Mouse (Mus musculus) hindbrain, embryonic 13.5 days (tissue): ENCODE measurements around the gene Spata31d1a. TPM values are rescaled to one million over a fixed set of nuclear protein-coding genes. Genes with fewer than 3 reads are reported as not detected.
"Not testable (repeated sequence)": the region's sequence is repeated elsewhere in the genome, so short reads cannot be mapped to it uniquely, and the experiment has no call there.

Experiments
- ATAC-seq: fragments of 200-750 bp; cut with Nextera tagmentation; 2 replicates; pipeline ENCODE4 v1.8.0; 2017; ENCODE audit warnings: moderate TSS enrichment; ENCODE audit not compliant: low FRiP score
- H3K27ac ChIP-seq: fragments of 300-500 bp; sonication (generic); 2 replicates; pipeline ENCODE4 v1.5.1; 2015; ENCODE audit warnings: inconsistent platforms, mild to moderate bottlenecking, moderate library complexity
- H3K27me3 ChIP-seq: fragments of 300-500 bp; sonication (generic); 2 replicates; pipeline ENCODE4 v1.6.1; 2015; ENCODE audit warnings: mild to moderate bottlenecking, inconsistent platforms
- H3K36me3 ChIP-seq: fragments of 300-500 bp; sonication (generic); 2 replicates; pipeline ENCODE4 v1.6.1; 2015; ENCODE audit warnings: mild to moderate bottlenecking, inconsistent platforms
- H3K4me1 ChIP-seq: fragments of 300-500 bp; sonication (generic); replicated peaks from 2 replicates; pipeline ENCODE4 v1.6.1; 2015; ENCODE audit warnings: inconsistent platforms
- H3K4me2 ChIP-seq: fragments of 300-500 bp; sonication (generic); 2 replicates; pipeline ENCODE4 v1.6.1; 2015; ENCODE audit warnings: inconsistent platforms, mild to moderate bottlenecking, moderate library complexity
- H3K4me3 ChIP-seq: fragments of 300-500 bp; sonication (generic); 2 replicates; pipeline ENCODE4 v1.5.1; 2015; ENCODE audit warnings: mild to moderate bottlenecking, inconsistent platforms
- H3K9ac ChIP-seq: fragments of 300-500 bp; sonication (generic); 2 replicates; pipeline ENCODE4 v1.6.1; 2015; ENCODE audit warnings: mild to moderate bottlenecking, inconsistent platforms
- H3K9me3 ChIP-seq: fragments of 300-500 bp; sonication (generic); 2 replicates; pipeline ENCODE4 v1.6.1; 2016; ENCODE audit warnings: inconsistent platforms
- WGBS: fragments of 180-500 bp; shearing (Covaris S2); methylation state at CpG from one replicate; pipeline ENCODE4 v1.1.7; 2015; 5-methylcytosine and 5-hydroxymethylcytosine counted together
- polyA plus RNA-seq: library from polyadenylated mRNA; unstranded; fragments of >200 nt; fragmentation: Nextera tagmentation; extraction: Ambion mirVana; gene quantifications from 2 replicates; pipeline ENCODE4 v1.2.1, GENCODE M21; 2015

Spata31d1a gene
- polyA plus RNA-seq, 1 experiment from 2014 or later, result not detected

DNA sequence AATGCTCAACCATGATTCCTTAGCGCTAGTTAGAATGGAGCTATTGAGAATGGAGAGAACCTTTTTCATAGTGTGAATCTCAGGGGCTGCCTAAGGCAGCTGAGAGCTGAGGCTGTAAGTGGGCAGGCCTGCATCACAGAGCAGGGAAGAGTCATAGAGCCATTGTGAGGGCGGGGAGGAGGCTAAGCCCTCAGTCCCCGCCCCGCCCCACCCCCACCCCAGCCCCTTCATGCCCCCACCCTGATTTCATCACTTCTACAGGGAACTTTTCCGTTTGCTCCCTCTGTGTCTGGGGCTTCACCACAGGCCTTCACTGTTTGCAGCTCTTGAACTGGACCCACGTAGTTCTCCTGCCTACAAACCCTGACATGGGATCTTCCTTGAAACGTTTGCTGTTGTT lies 21.5 kb upstream of the Spata31d1a start, which contains the start of gene Spata31d1d:
Spata31d1d (minus strand) TSS at position 101 of the 400 bp plus-strand sequence.
- H3K4me3 ChIP-seq, result no peak within 1 kb of the TSS
- 0 out of 2 replicates have a peak, but pooled peaks cover 2% of the 10 kb centered on the region for H3K4me1 ChIP-seq
- H3K9ac ChIP-seq, result no peak within 1 kb of the TSS
- WGBS, result 54% methylated on average over 7 of the region's 7 CpGs
- ATAC-seq, result no peak
- no peak within 1 kb of the TSS for H3K4me2 ChIP-seq
- H3K27me3 ChIP-seq, result 0 out of 2 replicates have a peak, but pooled peaks cover 7% of the 10 kb centered on the region
- H3K36me3 ChIP-seq, result no peaks in the 10 kb centered on the region
- H3K9me3 ChIP-seq, result no peaks in the 10 kb centered on the region
- H3K27ac ChIP-seq, result no peak within 1 kb of the TSS

DNA sequence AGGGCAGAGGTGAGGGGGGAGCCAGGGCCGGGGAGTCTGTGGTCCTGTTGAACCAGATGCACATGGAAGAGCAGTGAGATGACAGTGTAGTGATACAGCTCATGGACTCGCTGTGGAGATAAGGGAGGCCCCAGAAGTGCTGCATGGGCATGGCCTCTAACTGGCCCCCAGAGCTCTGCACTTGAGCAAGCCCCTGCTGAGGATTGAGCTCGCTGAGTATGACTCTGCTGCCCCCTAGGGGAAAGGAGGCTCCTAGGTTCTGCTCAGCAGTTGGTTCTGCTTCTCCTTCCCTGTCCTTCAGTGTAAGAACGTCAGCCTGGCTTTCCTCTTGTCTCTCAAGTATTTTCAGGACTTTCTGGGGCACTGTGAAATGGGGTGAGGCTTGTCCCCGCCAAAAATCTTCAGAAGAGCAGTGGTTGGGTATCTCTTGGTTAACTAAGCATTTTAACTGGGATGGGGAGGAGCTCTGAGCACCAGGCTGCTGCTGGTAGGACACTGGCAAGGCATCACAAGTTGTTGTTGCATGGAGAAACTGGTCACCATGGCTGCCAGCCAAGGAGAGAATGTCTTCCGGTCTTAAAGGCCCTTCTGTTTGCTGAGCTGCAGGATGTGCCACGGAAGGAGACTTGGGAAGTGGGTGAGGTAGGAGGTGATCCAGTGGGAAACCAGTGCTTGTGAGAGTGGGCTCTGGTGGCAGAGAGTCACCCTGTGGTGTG lies 18.4 kb upstream of the Spata31d1a start:
- Histone ChIP-seq H3K27ac (no peak overlapping the region), H3K27me3 (0 out of 2 replicates have a peak, but pooled peaks cover 7% of the 10 kb centered on the region), H3K4me1 (peaks cover 11% of the 10 kb centered on the region), H3K4me2 (no peak overlapping the region), H3K9ac (no peak overlapping the region), H3K36me3 (no peaks in the 10 kb centered on the region), H3K4me3 (no peak overlapping the region), H3K9me3 (no peaks in the 10 kb centered on the region)
- 29% methylated on average over 7 of the region's 7 CpGs for WGBS
- ATAC-seq, result peak; percentile 90

DNA sequence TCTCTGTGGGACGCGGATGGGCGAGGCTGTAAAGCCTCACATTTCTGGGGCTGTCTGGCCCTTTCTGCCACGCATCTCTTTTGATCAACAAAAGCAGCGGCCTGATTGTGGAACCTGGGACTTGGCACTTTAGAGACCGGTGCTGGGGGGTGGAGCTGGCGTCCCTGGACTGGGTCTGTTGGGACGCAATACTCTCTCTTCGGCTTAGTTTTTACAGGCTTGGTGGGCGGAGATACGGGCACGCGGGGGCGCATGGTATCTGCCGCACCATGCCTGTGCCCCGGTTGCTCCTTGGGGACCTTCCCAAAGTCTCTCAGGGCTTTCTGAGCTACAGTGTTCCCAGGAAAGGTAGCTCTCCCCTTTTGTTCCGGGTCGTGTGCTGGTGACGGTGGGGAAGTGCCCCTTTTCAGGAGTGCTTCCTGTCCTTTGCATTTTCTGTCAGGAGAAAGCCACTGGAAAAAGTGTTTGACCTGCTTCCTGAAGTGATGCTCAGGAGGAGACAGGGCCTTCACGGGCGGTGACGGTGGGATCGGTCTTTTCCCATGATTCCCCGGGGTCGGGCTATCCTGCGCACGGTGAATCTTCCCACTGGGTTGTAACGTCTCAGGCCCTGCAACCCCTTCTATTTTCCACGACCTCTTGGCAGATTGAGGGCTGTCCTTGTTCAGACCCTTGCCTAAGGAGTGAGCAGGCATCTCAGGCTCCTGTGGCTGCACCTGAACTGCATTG lies 16.2 kb upstream of the Spata31d1a start:
- no peaks in the 10 kb centered on the region for H3K36me3 ChIP-seq
- H3K9me3 ChIP-seq, result no peaks in the 10 kb centered on the region
- peaks cover 11% of the 10 kb centered on the region for H3K4me1 ChIP-seq
- H3K27ac ChIP-seq, result no peak overlapping the region
- H3K27me3 ChIP-seq, result 0 out of 2 replicates have a peak, but pooled peaks cover 7% of the 10 kb centered on the region
- peak overlapping the region; percentile 45 for H3K4me2 ChIP-seq
- H3K4me3 ChIP-seq, result no peak overlapping the region
- ATAC-seq, result no peak
- WGBS, result 32% methylated on average over 29 of the region's 29 CpGs
- H3K9ac ChIP-seq, result peak overlapping the region; percentile 6; the same call in 1 of the 2 replicates

DNA sequence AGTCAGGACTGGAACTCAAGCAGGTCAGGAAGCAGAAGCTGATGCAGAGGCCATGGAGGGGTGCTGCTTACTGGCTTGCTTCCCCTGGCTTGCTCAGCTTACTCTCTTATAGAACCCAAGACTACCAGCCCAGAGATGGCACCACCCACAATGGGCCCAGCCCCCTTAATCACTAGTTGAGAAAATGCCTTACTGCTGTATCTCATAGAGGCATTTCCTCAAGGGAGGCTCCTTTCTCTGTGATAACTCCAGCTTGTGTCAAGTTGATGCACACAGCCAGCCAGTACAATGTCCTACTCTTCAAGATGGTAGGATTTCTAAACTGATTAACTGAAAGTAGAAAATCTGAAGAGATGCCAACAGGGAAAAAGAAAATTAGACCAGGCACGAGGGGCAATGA lies 12.0 kb upstream of the Spata31d1a start:
- not testable (repeated sequence) for H3K9me3 ChIP-seq, ATAC-seq, H3K4me2 ChIP-seq, H3K27me3 ChIP-seq, H3K9ac ChIP-seq, H3K27ac ChIP-seq, H3K36me3 ChIP-seq, H3K4me3 ChIP-seq
- peaks cover 15% of the 10 kb centered on the region for H3K4me1 ChIP-seq
- 81% methylated on average over 1 of the region's 1 CpGs for WGBS

DNA sequence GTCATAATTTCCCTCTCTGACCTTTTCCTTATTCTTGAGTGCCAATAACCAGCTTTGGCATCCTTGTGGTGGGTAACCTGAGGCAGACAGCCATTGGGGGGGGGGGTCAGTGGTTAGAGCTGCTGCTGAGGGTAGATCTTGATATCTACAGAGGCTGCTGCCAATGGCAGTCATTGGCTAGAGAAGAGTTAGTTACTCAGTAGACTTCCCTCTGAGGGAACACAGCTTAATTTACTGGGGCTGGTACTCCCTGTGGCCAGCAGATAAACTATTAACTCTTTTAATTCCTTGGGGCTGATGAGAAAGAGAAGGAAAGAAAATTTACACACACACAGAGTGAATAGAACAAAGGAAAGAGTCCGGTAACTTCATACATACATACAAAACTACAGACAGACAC lies 9.3 kb upstream of the Spata31d1a start:
- 100% methylated on average over 1 of the region's 1 CpGs for WGBS
- H3K4me2 ChIP-seq, result no peak overlapping the region
- no peaks in the 10 kb centered on the region for H3K27me3 ChIP-seq
- no peak for ATAC-seq
- no peak overlapping the region for H3K27ac ChIP-seq
- no peaks in the 10 kb centered on the region for H3K36me3 ChIP-seq
- no peaks in the 10 kb centered on the region for H3K9me3 ChIP-seq
- H3K4me3 ChIP-seq, result no peak overlapping the region
- peaks cover 7% of the 10 kb centered on the region; the same call in 1 of the 2 replicates for H3K4me1 ChIP-seq
- H3K9ac ChIP-seq, result no peak overlapping the region

DNA sequence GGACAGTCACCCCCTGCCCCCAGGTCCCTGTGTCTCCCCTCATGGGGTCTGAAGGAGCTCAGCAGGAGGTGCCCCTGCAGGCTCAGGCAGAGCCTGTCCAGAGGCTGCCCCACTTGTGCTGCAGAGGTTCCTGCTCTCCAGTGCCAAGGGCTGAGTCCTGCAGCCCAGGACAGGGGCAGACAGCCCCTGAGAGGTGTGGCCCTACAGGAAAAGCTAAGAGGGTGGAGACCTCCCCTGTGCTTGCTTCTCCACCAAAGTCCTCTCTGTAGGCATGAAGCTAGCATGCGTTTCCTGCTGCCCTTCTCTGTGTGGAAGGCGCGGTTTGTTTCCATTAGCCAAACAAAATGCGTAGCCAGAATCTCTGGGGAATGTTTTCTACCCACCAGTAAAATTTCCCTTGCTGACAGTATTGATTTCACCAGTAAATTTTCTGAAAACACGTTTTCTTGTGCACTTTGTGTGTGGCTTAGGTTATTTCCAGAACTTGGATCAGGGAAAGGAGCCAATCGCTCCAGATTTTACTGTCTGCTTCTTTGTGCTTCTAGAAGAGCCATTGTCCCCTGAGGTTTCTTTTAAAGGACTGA lies 8.8 kb upstream of the Spata31d1a start:
- H3K9me3 ChIP-seq, H3K36me3 ChIP-seq, H3K4me1 ChIP-seq, H3K27ac ChIP-seq, H3K27me3 ChIP-seq, ATAC-seq, H3K9ac ChIP-seq, H3K4me3 ChIP-seq, H3K4me2 ChIP-seq: not testable (repeated sequence)
- 41% methylated on average over 6 of the region's 6 CpGs for WGBS

DNA sequence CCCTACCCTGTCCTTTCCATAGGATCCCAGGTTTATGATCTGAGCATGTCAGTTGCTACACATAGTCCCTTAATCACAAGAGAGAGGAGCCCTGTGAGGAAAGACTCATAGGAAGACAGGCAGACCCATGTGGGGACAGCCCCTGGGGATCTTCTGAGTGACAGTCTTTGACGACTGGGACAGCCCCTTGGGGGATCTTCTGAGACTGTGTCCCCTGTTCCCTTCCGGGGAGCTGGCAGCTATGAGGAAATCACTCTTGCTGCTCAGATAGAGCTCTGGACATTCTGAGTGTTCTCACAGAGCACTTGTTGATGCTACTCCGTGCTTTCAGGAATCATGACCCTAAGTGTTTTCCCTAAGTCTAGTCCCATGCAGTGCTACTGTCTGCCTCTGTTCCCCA lies 3.6 kb upstream of the Spata31d1a start:
- Histone ChIP-seq H3K9ac (no peak overlapping the region), H3K4me1 (no peaks in the 10 kb centered on the region)
- 40% methylated on average over 3 of the region's 3 CpGs for WGBS

DNA sequence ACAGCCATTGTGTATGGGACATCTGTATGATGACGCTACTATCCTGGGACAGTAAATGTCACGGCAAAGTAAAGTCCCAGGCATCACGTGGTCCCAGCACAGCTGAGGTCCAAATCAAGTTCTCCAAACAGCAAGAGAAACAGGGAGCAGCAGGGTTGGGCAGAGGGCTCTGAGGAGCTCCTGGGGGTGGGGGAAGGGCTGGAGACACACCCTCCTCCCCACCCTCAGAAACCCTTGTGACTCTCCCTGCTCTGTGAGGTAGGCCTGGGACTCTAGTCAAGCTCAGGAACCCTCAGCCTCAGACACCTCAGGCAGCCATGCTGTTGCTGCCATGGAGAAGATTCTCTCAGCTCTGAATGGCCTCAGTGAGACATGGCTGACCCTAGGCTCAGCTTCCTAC lies 1.9 kb upstream of the Spata31d1a start, which contains the start of gene Spata31d1b:
Spata31d1b (plus strand) TSS at position 301 of the 400 bp plus-strand sequence.
- WGBS, result 66% methylated on average over 3 of the region's 3 CpGs
- H3K4me1 ChIP-seq, H3K9ac ChIP-seq, H3K9me3 ChIP-seq, H3K4me3 ChIP-seq, H3K4me2 ChIP-seq, ATAC-seq, H3K36me3 ChIP-seq, H3K27me3 ChIP-seq, H3K27ac ChIP-seq: not testable (repeated sequence)

More for the DNA sequence above, 3.6 kb upstream of the Spata31d1a start:
- no peak overlapping the region for H3K4me3 ChIP-seq
- H3K9me3 ChIP-seq, result no peaks in the 10 kb centered on the region
- no peak for ATAC-seq
- no peaks in the 10 kb centered on the region for H3K36me3 ChIP-seq
- no peak overlapping the region for H3K27ac ChIP-seq
- H3K4me2 ChIP-seq, result no peak overlapping the region
- H3K27me3 ChIP-seq, result no peaks in the 10 kb centered on the region

DNA sequence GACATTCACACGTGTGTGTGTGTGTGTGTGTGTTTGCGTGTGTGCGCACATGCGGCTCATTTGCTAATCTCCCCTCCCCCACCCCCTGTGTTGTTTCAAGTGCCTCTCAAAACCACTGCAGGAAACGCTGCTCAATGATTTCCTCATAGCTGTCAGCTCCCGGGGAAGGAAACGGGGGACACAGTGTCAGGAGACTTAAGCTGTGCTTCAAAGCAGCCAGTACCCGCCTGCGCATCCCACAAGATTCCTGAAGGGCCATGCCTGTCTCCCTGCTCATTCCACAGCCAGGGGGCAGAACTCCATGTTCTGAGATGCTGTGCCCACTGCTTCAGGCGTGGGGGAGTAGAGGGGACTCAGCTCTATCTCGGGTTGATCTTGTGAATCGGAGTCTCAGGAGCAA lies 5.6 kb downstream of the Spata31d1a start:
- H3K4me2 ChIP-seq, result no peak overlapping the region
- ATAC-seq, result no peak
- no peak overlapping the region for H3K4me3 ChIP-seq
- no peaks in the 10 kb centered on the region for H3K36me3 ChIP-seq
- H3K27ac ChIP-seq, result no peak overlapping the region
- H3K9ac ChIP-seq, result no peak overlapping the region
- H3K27me3 ChIP-seq, result 0 out of 2 replicates have a peak, but pooled peaks cover 2% of the 10 kb centered on the region
- no peaks in the 10 kb centered on the region for H3K9me3 ChIP-seq
- whole genome bisulfite sequencing, result 62% methylated on average over 12 of the region's 12 CpGs
- 0 out of 2 replicates have a peak, but pooled peaks cover 8% of the 10 kb centered on the region for H3K4me1 ChIP-seq

DNA sequence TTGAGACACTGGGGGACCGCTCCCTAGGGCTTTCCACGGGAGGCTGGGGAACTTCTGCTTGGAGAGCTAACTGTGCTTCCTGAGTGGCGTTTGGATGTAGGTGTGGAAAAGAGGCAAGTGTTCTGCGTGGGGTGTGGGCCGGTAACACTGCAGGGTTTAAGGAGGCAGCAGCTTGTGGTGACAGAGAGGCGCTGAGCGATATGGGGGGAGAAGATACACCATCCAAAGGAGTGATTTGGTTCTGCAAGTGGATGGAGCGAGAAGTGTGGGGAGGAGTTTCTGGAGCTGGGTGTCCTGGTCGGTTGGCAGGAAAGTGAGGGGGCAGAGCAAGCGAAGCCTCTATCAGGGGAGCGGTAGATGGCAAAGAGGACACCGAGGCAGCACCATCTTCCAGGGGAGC lies 6.6 kb downstream of the Spata31d1a start:
- ATAC-seq, result no peak
- 88% methylated on average over 12 of the region's 12 CpGs for WGBS

DNA sequence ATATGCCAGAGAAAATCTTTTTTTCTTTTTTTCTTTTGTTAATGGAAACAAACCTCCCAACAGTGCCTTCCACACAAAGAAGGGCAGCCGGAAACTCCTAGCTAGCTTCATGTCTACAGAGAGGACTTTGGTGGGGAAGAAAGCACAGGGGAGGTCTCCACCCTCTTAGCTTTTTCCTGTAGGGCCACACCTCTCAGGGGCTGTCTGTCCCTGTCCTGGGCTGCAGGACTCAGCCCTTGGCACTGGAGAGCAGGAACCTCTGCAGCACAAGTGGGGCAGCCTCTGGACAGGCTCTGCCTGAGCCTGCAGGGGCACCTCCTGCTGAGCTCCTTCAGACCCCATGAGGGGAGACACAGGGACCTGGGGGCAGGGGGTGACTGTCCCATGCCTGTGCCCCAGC lies 10.0 kb downstream of the Spata31d1a start:
- H3K27ac ChIP-seq, H3K9me3 ChIP-seq, H3K4me2 ChIP-seq, H3K4me1 ChIP-seq, H3K4me3 ChIP-seq, H3K9ac ChIP-seq, H3K27me3 ChIP-seq, H3K36me3 ChIP-seq, ATAC-seq: not testable (repeated sequence)
- 45% methylated on average over 1 of the region's 1 CpGs for WGBS

More for the DNA sequence above, 6.6 kb downstream of the Spata31d1a start:
- Histone ChIP-seq H3K4me2 (no peak overlapping the region), H3K4me3 (no peak overlapping the region), H3K4me1 (0 out of 2 replicates have a peak, but pooled peaks cover 8% of the 10 kb centered on the region), H3K9ac (no peak overlapping the region), H3K27ac (no peak overlapping the region), H3K36me3 (no peaks in the 10 kb centered on the region), H3K27me3 (0 out of 2 replicates have a peak, but pooled peaks cover 2% of the 10 kb centered on the region), H3K9me3 (no peaks in the 10 kb centered on the region)

DNA sequence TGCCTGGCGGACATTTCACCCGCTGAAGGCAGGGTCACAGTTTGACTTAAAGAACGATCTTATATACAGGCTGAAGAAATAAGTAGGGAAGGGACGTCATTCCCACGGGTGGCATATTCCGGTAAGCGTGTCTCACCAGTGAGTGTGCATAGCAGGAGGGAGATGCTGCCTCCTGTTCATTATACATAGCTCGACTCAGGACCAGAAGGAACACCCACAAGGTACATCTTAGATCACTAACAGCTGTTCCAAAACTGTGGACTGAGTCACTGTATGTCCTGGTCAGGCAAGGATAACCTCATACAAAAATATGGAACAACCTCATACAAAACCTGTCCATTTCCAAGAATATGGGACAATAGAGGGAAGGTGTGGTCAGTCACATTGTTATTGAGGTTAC lies 11.0 kb downstream of the Spata31d1a start:
- Histone ChIP-seq H3K4me3 (no peak overlapping the region), H3K9me3 (no peaks in the 10 kb centered on the region), H3K36me3 (no peaks in the 10 kb centered on the region), H3K27ac (no peak overlapping the region), H3K27me3 (0 out of 2 replicates have a peak, but pooled peaks cover 5% of the 10 kb centered on the region), H3K4me2 (no peak overlapping the region), H3K4me1 (0 out of 2 replicates have a peak, but pooled peaks cover 3% of the 10 kb centered on the region), H3K9ac (no peak overlapping the region)
- no peak for ATAC-seq
- 91% methylated on average over 8 of the region's 8 CpGs for WGBS
